Mouse (Mus musculus): Measurements from ENCODE around the gene Mx1. TPM values are rescaled to one million over a fixed set of nuclear protein-coding genes. Genes with fewer than 3 reads are reported as not detected.

The Mx1 gene
- polyA plus RNA-seq, 1 experiment from 2014 or later: not detected

DNA sequence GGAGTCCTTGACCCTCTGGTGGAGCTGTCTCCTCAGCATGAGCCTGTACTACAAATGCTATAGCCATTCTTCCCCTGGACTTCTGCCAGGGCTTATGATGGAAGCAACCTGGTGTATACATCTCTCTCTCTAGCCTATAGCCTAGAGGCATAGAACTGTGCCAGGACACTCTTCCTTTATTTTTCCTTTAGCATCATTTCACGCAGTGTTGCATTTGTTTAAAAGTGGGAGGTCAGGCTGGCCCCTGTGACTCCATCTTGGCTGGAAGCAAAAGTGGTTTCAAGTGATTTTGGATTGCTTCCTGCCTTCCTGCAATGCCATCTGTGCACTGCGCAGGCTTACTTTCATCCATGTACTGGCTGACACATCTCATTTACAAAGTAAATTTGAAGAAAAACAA is 28.5 kb downstream of the Mx1 start:
- Histone ChIP-seq H3K9ac (ENCODE audit: low read length) (no peak overlapping the region), H3K4me2 (ENCODE audit: low read length) (no peak overlapping the region), H3K36me3 (ENCODE audit: control insufficient read depth, insufficient read depth, low read length) (no peaks in the 10 kb centered on the region), H3K27ac (ENCODE audit: low read depth, low read length) (no peak overlapping the region), H3K27me3 (replicated peaks; ENCODE audit: control insufficient read depth, insufficient read depth, low read length) (no peaks in the 10 kb centered on the region), H3K4me1 (ENCODE audit: control insufficient read depth, insufficient read depth, low read length) (no peaks in the 10 kb centered on the region), H3K4me3 (ENCODE audit: low read depth, low read length) (no peak overlapping the region), H3K9me3 (replicated peaks; ENCODE audit: control insufficient read depth, low read length) (no peaks in the 10 kb centered on the region)
- ATAC-seq: no peak
- WGBS: 66% methylated on average over 2 of the region's 2 CpGs
- peak; percentile 41 for DNase-seq (ENCODE audit: low spot score)

DNA sequence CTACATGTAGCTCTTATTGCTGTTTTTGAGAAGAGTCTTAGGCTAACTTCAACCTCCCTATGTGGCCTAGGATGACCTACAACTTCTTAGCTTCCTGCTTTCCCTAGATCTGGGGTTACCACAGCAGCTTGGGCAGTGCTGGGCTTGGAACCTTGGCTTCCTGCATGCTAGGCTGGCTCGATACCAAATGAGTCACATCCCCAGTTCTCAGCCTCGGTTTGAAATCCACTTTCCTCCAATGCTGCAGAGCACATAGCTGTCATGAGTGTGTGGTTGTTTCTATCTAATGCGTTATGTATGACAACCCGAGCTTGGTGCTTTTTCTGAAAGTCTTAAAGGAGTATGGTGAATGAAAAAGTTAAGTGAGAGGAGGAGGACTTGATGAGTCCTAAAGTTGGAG is 31.4 kb downstream of the Mx1 start:
- no peaks in the 10 kb centered on the region for H3K9me3 ChIP-seq (replicated peaks; ENCODE audit: control insufficient read depth, low read length)
- WGBS: 85% methylated on average over 4 of the region's 4 CpGs
- ATAC-seq: no peak

DNA sequence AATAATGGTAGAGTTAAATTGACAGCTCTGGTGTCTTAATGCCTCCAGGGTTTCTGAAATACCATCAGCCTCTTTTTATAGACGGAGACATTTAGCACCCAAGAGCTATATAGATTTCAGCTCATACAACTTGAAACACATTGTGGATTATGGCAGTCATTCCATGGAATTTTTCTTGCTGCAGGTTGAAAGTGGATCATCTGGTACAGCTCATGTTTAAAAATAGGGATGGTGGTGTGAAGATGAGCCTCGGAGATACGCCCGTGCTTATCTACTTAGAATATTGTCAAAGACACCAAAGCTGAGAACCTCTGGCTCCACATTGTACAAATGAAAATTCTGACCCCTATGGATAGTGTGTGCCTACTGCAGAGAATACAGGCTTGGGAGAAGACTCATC is 32.6 kb downstream of the Mx1 start:
- Histone ChIP-seq H3K9me3 (replicated peaks; ENCODE audit: control insufficient read depth, low read length) (no peaks in the 10 kb centered on the region), H3K4me3 (ENCODE audit: low read depth, low read length) (no peak overlapping the region), H3K4me1 (ENCODE audit: control insufficient read depth, insufficient read depth, low read length) (no peaks in the 10 kb centered on the region), H3K36me3 (ENCODE audit: control insufficient read depth, insufficient read depth, low read length) (no peaks in the 10 kb centered on the region), H3K27me3 (replicated peaks; ENCODE audit: control insufficient read depth, insufficient read depth, low read length) (no peaks in the 10 kb centered on the region), H3K4me2 (ENCODE audit: low read length) (no peak overlapping the region), H3K9ac (ENCODE audit: low read length) (no peak overlapping the region), H3K27ac (ENCODE audit: low read depth, low read length) (no peak overlapping the region)
- no peak for ATAC-seq
- 91% methylated on average over 4 of the region's 4 CpGs for WGBS
- no peak for DNase-seq (ENCODE audit: low spot score)

More for the DNA sequence above, 31.4 kb downstream of the Mx1 start:
- no peak for DNase-seq (ENCODE audit: low spot score)
- H3K36me3 ChIP-seq (ENCODE audit: control insufficient read depth, insufficient read depth, low read length): no peaks in the 10 kb centered on the region
- H3K27ac ChIP-seq (ENCODE audit: low read depth, low read length): no peak overlapping the region
- H3K9ac ChIP-seq (ENCODE audit: low read length): no peak overlapping the region
- no peak overlapping the region for H3K4me2 ChIP-seq (ENCODE audit: low read length)
- H3K27me3 ChIP-seq (replicated peaks; ENCODE audit: control insufficient read depth, insufficient read depth, low read length): no peaks in the 10 kb centered on the region
- H3K4me1 ChIP-seq (ENCODE audit: control insufficient read depth, insufficient read depth, low read length): no peaks in the 10 kb centered on the region
- no peak overlapping the region for H3K4me3 ChIP-seq (ENCODE audit: low read depth, low read length)

DNA sequence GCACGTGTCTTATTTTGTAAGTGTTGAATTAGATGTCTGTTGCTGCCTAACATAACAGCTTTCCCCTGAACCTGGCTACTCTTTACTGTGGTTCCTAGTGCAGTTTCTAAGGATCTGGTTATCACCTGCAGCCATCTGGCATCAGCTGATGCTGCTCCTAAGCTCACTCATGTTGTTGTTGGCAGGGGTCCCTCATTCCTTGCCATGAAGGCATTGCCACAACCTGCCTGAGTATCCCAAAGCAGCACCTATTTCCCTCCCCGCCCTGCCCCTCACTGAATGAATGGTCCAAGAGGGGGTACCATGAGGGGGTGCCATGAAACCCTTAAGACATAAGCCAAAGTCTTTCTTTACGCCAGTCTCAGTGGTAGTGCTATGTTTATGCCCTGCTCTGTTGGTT is 34.7 kb downstream of the Mx1 start:
- Histone ChIP-seq H3K36me3 (ENCODE audit: control insufficient read depth, insufficient read depth, low read length) (no peaks in the 10 kb centered on the region), H3K4me2 (ENCODE audit: low read length) (no peak overlapping the region)
- DNase-seq (ENCODE audit: low spot score): no peak

DNA sequence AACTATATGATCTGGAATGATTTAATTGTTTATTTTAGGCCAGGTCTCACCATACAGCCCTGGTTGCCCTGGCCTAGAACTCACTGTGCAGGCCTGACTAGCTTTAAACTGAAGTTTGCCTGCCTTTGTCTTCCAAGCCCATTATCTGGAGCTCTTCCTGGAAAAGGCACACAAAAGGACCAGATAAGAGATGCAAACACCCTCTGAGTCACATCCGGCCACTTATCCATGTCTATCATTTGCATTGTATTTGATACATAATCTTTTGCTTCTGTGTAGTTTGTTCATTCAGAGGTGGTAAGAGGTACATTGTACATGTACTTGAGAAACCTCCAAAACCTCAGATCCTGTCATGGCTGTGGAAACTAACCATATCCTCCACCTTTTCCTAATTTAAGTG is 39.1 kb downstream of the Mx1 start:
- DNase-seq (ENCODE audit: low spot score) (no peak), ATAC-seq (no peak)
- Histone ChIP-seq H3K4me1 (ENCODE audit: control insufficient read depth, insufficient read depth, low read length) (no peaks in the 10 kb centered on the region), H3K9me3 (replicated peaks; ENCODE audit: control insufficient read depth, low read length) (no peaks in the 10 kb centered on the region), H3K27me3 (replicated peaks; ENCODE audit: control insufficient read depth, insufficient read depth, low read length) (no peaks in the 10 kb centered on the region), H3K4me3 (ENCODE audit: low read depth, low read length) (no peak overlapping the region), H3K36me3 (ENCODE audit: control insufficient read depth, insufficient read depth, low read length) (no peaks in the 10 kb centered on the region), H3K27ac (ENCODE audit: low read depth, low read length) (no peak overlapping the region), H3K4me2 (ENCODE audit: low read length) (no peak overlapping the region), H3K9ac (ENCODE audit: low read length) (no peak overlapping the region)
- WGBS: 88% methylated on average over 1 of the region's 1 CpGs

More for the DNA sequence above, 34.7 kb downstream of the Mx1 start:
- Histone ChIP-seq H3K9me3 (replicated peaks; ENCODE audit: control insufficient read depth, low read length) (no peaks in the 10 kb centered on the region), H3K27ac (ENCODE audit: low read depth, low read length) (no peak overlapping the region), H3K27me3 (replicated peaks; ENCODE audit: control insufficient read depth, insufficient read depth, low read length) (no peaks in the 10 kb centered on the region), H3K4me1 (ENCODE audit: control insufficient read depth, insufficient read depth, low read length) (no peaks in the 10 kb centered on the region), H3K9ac (ENCODE audit: low read length) (no peak overlapping the region), H3K4me3 (ENCODE audit: low read depth, low read length) (no peak overlapping the region)
- no peak for ATAC-seq
- WGBS: 84% methylated on average over 3 of the region's 3 CpGs

DNA sequence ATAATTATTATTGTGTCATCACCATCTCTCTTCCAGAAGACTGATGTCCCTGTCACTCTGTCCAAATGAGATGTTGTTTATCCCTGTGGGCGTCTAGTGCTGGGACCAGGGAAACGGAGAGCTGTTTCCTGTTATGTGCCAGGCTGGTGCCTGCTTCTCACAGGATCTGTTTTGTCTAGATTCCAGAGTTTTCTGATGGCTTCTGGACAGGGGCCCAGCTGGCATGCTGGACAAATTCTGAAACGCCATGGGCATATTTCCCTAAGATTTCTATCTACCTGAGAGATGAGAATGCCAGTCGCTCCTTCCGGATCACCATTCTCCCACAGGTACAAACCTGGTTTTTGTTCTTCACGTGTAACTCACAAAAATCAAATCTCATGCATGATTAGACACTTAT is 41.0 kb downstream of the Mx1 start:
- no peak overlapping the region for H3K4me2 ChIP-seq (ENCODE audit: low read length)
- no peak overlapping the region for H3K4me3 ChIP-seq (ENCODE audit: low read depth, low read length)
- H3K27me3 ChIP-seq (replicated peaks; ENCODE audit: control insufficient read depth, insufficient read depth, low read length): no peaks in the 10 kb centered on the region
- H3K27ac ChIP-seq (ENCODE audit: low read depth, low read length): no peak overlapping the region
- H3K36me3 ChIP-seq (ENCODE audit: control insufficient read depth, insufficient read depth, low read length): no peaks in the 10 kb centered on the region
- DNase-seq (ENCODE audit: low spot score) (no peak), ATAC-seq (no peak)
- no peaks in the 10 kb centered on the region for H3K4me1 ChIP-seq (ENCODE audit: control insufficient read depth, insufficient read depth, low read length)
- WGBS: 76% methylated on average over 6 of the region's 6 CpGs
- H3K9ac ChIP-seq (ENCODE audit: low read length): no peak overlapping the region
- no peaks in the 10 kb centered on the region for H3K9me3 ChIP-seq (replicated peaks; ENCODE audit: control insufficient read depth, low read length)

DNA sequence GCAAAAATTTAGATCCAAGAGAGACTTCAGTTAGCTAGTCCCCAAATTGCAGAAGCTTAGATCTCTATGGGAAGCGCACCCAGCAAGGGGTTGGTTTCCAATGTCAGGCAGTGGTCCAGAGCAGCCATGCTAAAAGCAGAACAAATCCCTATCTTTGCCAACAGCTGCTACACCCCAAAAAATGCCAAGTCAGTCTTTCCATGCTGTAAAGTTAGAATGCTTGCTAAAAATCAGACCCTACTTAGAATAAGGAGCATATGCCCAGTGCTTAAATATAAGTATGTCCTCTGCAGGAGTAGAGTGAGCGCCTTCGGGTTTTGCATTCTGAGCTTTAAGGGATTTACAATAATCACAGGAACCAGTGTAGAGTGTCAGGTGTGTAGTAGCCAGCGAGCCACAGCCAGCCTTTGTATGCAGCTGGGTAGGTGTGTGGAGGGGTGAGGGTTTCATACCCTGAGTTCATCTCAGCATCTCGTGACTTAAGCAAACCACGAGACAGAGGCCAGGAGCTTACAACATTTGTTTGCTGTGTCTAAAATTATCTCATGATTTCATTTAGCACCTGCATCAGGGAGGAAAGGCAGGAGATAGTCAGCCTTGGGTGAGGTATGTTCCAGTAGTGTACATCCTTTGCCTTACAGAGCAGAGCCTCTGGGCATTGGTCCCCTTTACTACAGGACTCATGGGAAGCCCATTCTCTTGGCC is 43.8 kb downstream of the Mx1 start:
- Histone ChIP-seq H3K36me3 (ENCODE audit: control insufficient read depth, insufficient read depth, low read length) (no peaks in the 10 kb centered on the region), H3K4me1 (ENCODE audit: control insufficient read depth, insufficient read depth, low read length) (no peaks in the 10 kb centered on the region)
- WGBS: 96% methylated on average over 6 of the region's 6 CpGs

DNA sequence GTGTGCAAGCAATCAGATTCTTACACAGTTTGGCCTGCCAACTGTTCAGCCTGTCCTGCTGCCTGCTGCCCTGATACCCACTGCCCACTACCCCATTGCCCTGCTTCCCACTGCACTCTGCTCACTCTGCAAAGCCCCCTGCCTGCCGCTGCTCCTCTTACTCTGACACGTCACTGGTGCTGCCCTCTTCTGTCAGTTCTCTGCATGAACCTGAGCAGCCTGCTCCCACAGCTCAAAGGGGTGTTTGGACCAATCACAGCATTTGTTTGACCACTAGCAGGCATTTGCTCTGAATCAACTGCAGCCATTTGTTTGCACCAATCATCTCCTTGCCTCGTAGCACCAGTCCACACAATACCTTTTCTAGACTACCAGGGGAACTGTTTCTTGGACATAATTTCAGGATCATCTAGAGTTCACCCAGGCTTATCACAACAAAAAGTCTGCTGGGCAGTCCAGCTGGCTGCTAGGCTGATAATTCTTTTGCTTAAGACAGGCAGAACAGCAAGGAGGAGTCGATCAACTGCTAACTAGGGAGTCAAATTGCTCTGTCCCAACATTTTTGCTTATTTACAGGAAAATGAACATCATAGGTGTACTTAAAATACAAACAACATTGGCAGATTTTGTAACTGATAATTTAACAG is 44.7 kb downstream of the Mx1 start:
- no peaks in the 10 kb centered on the region for H3K4me1 ChIP-seq (ENCODE audit: control insufficient read depth, insufficient read depth, low read length)
- no peaks in the 10 kb centered on the region for H3K27me3 ChIP-seq (replicated peaks; ENCODE audit: control insufficient read depth, insufficient read depth, low read length)
- no peak overlapping the region for H3K4me2 ChIP-seq (ENCODE audit: low read length)
- no peak overlapping the region for H3K9ac ChIP-seq (ENCODE audit: low read length)
- peak; percentile 77 for ATAC-seq
- no peaks in the 10 kb centered on the region for H3K9me3 ChIP-seq (replicated peaks; ENCODE audit: control insufficient read depth, low read length)
- no peak overlapping the region for H3K27ac ChIP-seq (ENCODE audit: low read depth, low read length)
- H3K4me3 ChIP-seq (ENCODE audit: low read depth, low read length): no peak overlapping the region
- no peaks in the 10 kb centered on the region for H3K36me3 ChIP-seq (ENCODE audit: control insufficient read depth, insufficient read depth, low read length)
- peak; percentile 61 for DNase-seq (ENCODE audit: low spot score)
- 17% methylated on average over 4 of the region's 4 CpGs for WGBS

More for the DNA sequence above, 43.8 kb downstream of the Mx1 start:
- no peaks in the 10 kb centered on the region for H3K9me3 ChIP-seq (replicated peaks; ENCODE audit: control insufficient read depth, low read length)
- H3K9ac ChIP-seq (ENCODE audit: low read length): no peak overlapping the region
- no peak overlapping the region for H3K4me2 ChIP-seq (ENCODE audit: low read length)
- ATAC-seq (no peak), DNase-seq (ENCODE audit: low spot score) (no peak)
- no peaks in the 10 kb centered on the region for H3K27me3 ChIP-seq (replicated peaks; ENCODE audit: control insufficient read depth, insufficient read depth, low read length)
- no peak overlapping the region for H3K27ac ChIP-seq (ENCODE audit: low read depth, low read length)
- H3K4me3 ChIP-seq (ENCODE audit: low read depth, low read length): no peak overlapping the region

DNA sequence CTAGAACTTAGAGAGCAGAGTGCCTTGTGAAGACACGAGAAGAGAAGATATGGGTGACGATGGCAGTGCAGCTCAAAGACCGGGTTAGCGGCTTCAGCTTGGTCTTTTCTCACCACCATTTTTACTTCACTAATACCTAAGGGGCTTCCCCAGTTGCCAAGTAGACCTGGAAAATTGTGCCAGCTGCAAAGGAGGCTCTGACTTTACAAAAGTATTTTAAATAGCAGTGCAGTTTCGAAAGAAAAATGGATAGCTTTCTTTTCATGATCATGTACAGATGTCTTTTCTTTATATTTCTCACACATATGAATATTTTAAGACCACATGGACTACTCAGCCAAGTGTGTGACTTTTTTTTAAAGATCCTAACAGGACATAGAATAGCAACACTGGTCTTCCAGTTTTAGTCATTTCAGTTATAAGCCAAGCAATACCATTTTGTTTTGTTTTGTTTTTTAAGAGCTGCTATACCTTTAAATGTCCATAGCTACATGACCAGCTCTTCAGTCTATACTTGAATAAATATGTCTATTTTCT is 57.2 kb downstream of the Mx1 start:
- H3K4me1 ChIP-seq (ENCODE audit: control insufficient read depth, insufficient read depth, low read length): no peaks in the 10 kb centered on the region
- no peak overlapping the region for H3K4me2 ChIP-seq (ENCODE audit: low read length)
- WGBS: 96% methylated on average over 5 of the region's 5 CpGs
- no peak overlapping the region for H3K27ac ChIP-seq (ENCODE audit: low read depth, low read length)
- no peak for ATAC-seq
- H3K9ac ChIP-seq (ENCODE audit: low read length): no peak overlapping the region
- no peak overlapping the region for H3K4me3 ChIP-seq (ENCODE audit: low read depth, low read length)
- H3K36me3 ChIP-seq (ENCODE audit: control insufficient read depth, insufficient read depth, low read length): no peaks in the 10 kb centered on the region
- DNase-seq (ENCODE audit: low spot score): no peak
- no peaks in the 10 kb centered on the region for H3K27me3 ChIP-seq (replicated peaks; ENCODE audit: control insufficient read depth, insufficient read depth, low read length)
- H3K9me3 ChIP-seq (replicated peaks; ENCODE audit: control insufficient read depth, low read length): no peaks in the 10 kb centered on the region
